Mouse (Mus musculus): Measurements from ENCODE around the gene Raph1. TPM values are rescaled to one million over a fixed set of nuclear protein-coding genes. Genes with fewer than 3 reads are reported as not detected.

Gene Raph1
- total RNA-seq (2021), result 100 to 1,000 TPM in 1 of 2 experiments, 10 to 100 TPM in 1; 86.8 to 102 TPM
- long read RNA-seq, experiment 1, partial matches to known transcripts, result 1 of 7 reads
- long read RNA-seq, experiment 1, other reads (novel, unspliced or antisense), result 6 of 7 reads
- long read RNA-seq, experiment 2, partial matches to known transcripts, result 1 of 6 reads
- long read RNA-seq, experiment 2, other reads (novel, unspliced or antisense), result 5 of 6 reads

- intact Hi-C loops (cut with DNase I), result loop anchor here (5.0 to 10.0 kb wide), 2 partner anchors 291 to 388 kb away; no protein-coding TSS in a partner anchor
Measured at GRCm38 (mm10) chr1:60566631-60567311, at the start of gene Raph1. Raph1 (minus strand) TSS chr1:60567104.

GRCm38 (mm10) chr1:60615703-60616102 is 48.8 kb upstream of the Raph1 start:
- intact Hi-C loops (cut with DNase I), result no loop called here
- no peak for DNase-seq (ENCODE audit: low spot score in 2 of 2)

More at GRCm38 (mm10) chr1:60566631-60567311, at the start of gene Raph1:
- DNase-seq (ENCODE audit: low spot score in 2 of 2), result peak; percentile 73 to 78

- intact Hi-C loops (cut with DNase I), result no loop called here
- DNase-seq (ENCODE audit: low spot score in 2 of 2), result no peak
Measured at GRCm38 (mm10) chr1:60614902-60615301, 48.0 kb upstream of the Raph1 start.

- no peak for DNase-seq (ENCODE audit: low spot score in 2 of 2)
- intact Hi-C loops (cut with DNase I), result no loop called here
Measured at GRCm38 (mm10) chr1:60611968-60612367, 45.1 kb upstream of the Raph1 start.

- intact Hi-C loops (cut with DNase I), result no loop called here
- DNase-seq (ENCODE audit: low spot score in 2 of 2), result no peak
Measured at GRCm38 (mm10) chr1:60610631-60611030, 43.7 kb upstream of the Raph1 start.

- intact Hi-C loops (cut with DNase I), result no loop called here
- no peak for DNase-seq (ENCODE audit: low spot score in 2 of 2)
Measured at GRCm38 (mm10) chr1:60609011-60609775, 42.3 kb upstream of the Raph1 start.

- DNase-seq (ENCODE audit: low spot score in 2 of 2), result no peak
- intact Hi-C loops (cut with DNase I), result no loop called here
Measured at GRCm38 (mm10) chr1:60604481-60605021, 37.6 kb upstream of the Raph1 start.

GRCm38 (mm10) chr1:60600682-60601081 is 33.8 kb upstream of the Raph1 start:
- no peak for DNase-seq (ENCODE audit: low spot score in 2 of 2)
- intact Hi-C loops (cut with DNase I), result no loop called here

- intact Hi-C loops (cut with DNase I), result no loop called here
- DNase-seq (ENCODE audit: low spot score in 2 of 2), result no peak
Measured at GRCm38 (mm10) chr1:60599926-60600325, 33.0 kb upstream of the Raph1 start.

GRCm38 (mm10) chr1:60599013-60599701 is 32.3 kb upstream of the Raph1 start:
- no peak for DNase-seq (ENCODE audit: low spot score in 2 of 2)
- intact Hi-C loops (cut with DNase I), result no loop called here

- intact Hi-C loops (cut with DNase I), result no loop called here
- DNase-seq (ENCODE audit: low spot score in 2 of 2), result no peak
Measured at GRCm38 (mm10) chr1:60596386-60597320, 29.7 kb upstream of the Raph1 start.

- DNase-seq (ENCODE audit: low spot score in 2 of 2), result no peak
- intact Hi-C loops (cut with DNase I), result no loop called here
Measured at GRCm38 (mm10) chr1:60593101-60593500, 26.2 kb upstream of the Raph1 start.

- no peak for DNase-seq (ENCODE audit: low spot score in 2 of 2)
- intact Hi-C loops (cut with DNase I), result no loop called here
Measured at GRCm38 (mm10) chr1:60588887-60589629, 22.2 kb upstream of the Raph1 start.

GRCm38 (mm10) chr1:60580990-60581389 is 14.1 kb upstream of the Raph1 start:
- peak; percentile 8 to 45 for DNase-seq (ENCODE audit: low spot score in 2 of 2)
- intact Hi-C loops (cut with DNase I), result no loop called here

- DNase-seq (ENCODE audit: low spot score in 2 of 2), result no peak
Measured at GRCm38 (mm10) chr1:60579886-60580285, 13.0 kb upstream of the Raph1 start.

GRCm38 (mm10) chr1:60572699-60573098 is 5.8 kb upstream of the Raph1 start:
- intact Hi-C loops (cut with DNase I), result no loop called here
- no peak for DNase-seq (ENCODE audit: low spot score in 2 of 2)

More at GRCm38 (mm10) chr1:60579886-60580285, 13.0 kb upstream of the Raph1 start:
- intact Hi-C loops (cut with DNase I), result no loop called here

GRCm38 (mm10) chr1:60569741-60570140 is 2.8 kb upstream of the Raph1 start:
- intact Hi-C loops (cut with DNase I), result loop anchor here (5.0 to 10.0 kb wide), 2 partner anchors 288 to 385 kb away; no protein-coding TSS in a partner anchor
- no peak for DNase-seq (ENCODE audit: low spot score in 2 of 2)

GRCm38 (mm10) chr1:60569210-60569609 is 2.3 kb upstream of the Raph1 start:
- intact Hi-C loops (cut with DNase I), result loop anchor here (5.0 to 10.0 kb wide), 2 partner anchors 288 to 386 kb away; no protein-coding TSS in a partner anchor
- DNase-seq (ENCODE audit: low spot score in 2 of 2), result no peak

Measured in left cerebral cortex, postnatal 14 days (tissue).